Mouse (Mus musculus) lung, postnatal 36 days (tissue): ENCODE data around the gene Ltbp1.

Source experiments
- DNase-seq: peaks from one replicate; pipeline ENCODE4 v3.0.0; 2022; ENCODE audit warnings: mixed read lengths

Gene Ltbp1

DNA sequence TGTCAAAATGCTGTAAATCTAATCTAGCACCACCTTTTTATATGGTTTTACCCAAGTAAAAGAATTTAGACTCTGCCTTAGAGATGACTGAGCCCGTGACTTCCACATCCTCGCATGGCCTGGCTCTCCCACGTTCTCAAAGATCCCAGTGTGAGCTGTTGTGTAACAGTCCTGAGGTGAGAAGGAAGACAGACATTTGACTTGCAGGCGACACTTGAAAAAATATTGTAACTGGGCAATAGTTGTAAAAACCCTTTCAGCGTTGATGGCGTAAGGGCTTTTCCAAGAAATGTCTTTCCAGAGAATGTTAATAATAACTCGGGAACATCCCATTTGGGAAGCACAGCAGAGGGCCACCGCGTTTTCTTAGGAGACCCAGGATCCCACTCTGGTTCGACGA lies 366.3 kb downstream of the Ltbp1 start:
- peak; percentile 36 for DNase-seq

DNA sequence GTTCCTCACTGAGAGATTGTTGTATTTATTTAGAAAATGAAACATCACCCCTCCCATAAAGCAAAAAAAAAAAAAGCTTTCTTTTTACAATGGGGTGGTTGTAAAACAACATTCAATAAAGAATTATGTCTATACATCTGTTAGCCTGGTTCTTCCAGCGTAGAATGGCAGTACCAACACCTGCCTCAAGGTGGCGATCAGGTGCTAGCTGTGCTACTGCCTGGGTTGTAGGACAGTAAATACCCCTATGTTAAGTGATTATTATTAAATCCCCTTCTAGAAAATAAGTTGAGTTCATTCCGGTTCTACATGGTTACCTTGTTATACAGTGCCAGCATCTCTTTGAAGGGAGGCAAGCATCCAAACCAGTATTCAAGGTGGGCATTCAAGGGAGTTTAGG lies 367.0 kb downstream of the Ltbp1 start:
- DNase-seq = peak; percentile 80

DNA sequence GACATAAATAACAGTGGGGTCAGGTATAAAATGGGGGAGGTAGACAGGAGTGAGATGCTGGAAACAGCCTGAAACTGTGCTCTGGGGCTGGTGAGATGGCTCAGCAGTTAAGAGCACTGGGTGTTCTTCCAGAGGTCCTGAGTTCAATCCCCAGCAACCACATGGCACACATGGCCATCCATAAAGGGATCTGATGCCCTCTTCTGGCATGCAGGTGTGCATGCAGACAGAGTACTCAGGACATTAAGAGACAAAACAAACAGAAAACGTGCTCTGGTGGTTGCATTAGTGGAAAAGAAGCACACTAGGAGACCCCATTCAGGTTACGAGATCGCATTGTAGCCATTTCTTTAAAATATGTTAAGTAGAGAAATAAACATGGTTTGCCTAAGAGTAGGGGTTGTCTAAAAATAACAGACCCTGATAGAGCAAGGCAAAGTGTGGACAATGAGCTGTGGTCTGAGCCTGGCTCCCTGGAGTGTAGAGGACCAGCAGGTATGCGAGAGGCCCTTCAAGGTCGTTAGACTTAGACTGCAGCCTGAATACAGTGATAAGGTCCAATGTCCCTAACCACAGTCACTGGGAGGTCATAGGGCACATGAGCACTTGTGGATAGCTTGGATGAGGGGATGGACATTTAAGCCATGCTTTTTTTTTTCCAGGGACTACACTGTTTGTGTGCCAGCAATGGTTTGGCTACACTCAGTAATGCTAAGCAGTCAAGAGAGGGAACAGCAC lies 369.1 kb downstream of the Ltbp1 start:
- no peak for DNase-seq

DNA sequence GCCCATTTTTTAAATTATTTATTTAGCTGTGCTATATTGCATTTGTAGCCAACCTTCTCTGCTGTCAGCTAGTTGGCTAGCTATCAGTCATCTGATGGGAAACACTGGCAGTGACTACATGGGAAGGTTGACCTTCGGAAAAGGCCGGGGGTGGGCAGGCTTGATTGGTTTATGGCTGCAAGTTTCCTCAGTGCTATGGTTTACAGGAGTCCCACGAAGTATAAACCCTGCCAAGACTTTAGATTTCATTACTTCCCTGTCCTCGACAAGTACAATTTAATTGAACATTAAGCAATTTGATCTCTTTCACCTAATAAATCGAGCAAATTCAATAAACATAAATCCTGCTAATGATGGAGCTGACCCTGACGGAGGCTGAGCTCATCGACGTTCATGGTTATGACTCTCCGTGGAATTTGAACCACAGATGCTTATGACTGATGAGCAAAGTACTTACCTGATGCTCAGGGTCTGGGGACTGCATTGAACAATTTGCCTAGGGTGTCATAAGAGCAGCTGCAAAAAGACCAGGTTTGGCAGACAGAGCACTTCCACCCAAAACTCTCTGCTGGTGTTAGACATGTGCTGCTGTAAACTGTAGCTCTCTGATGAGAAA lies 373.0 kb downstream of the Ltbp1 start:
- no peak for DNase-seq

DNA sequence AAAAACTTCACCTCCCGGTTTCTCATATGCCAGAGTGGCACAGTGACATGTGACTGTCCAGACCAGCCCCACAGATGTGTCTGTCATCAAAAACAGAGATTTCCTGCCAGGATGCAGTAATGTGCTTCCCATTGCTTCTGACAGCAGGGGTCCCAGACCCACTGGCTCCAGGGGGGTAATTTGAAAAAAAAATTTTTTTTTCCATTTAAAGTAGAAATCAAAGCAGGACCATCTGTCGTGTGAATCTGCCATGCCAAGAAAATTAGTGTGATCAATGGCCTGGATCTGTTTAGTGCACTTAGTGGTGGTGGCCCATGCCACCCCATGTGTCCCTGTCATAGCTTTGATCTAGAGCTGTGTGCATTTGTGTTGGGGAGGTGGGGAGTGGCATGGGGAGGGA lies 374.8 kb downstream of the Ltbp1 start:
- no peak for DNase-seq

DNA sequence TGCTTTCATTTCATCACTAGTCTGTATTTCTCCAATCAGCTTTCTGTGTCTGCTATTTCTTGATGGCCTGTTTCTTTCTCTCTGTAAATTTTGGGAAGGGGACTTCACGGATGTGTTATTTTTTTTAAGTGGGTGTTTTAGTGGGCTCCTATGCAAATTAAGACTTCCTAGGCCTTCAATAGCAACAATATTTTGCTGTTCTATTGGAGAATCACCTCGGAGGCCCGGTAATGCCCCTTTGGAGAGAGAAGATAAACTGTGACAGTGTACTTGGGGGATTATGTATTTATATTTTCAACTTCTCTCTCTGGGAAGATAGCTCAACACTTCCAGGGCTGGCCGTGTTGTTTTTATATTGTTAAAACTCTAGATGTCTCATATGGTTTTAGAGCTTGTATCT lies 383.0 kb downstream of the Ltbp1 start:
- no peak for DNase-seq

DNA sequence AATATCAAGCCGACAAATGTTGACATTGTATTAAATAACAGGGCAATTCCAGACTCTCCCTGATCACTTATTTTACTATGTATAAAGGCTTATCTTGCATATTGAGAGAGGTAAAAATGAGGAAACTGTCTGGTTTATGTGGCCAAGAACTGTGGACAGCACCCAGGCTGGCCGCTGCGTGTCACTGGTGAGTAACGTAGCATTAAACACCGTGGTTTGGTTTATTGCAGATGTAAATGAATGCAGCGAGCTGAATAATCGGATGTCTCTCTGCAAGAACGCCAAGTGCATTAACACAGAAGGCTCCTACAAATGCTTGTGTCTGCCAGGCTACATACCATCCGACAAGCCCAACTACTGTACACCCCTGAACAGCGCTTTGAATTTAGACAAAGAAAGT lies 384.8 kb downstream of the Ltbp1 start:
- DNase-seq = no peak

DNA sequence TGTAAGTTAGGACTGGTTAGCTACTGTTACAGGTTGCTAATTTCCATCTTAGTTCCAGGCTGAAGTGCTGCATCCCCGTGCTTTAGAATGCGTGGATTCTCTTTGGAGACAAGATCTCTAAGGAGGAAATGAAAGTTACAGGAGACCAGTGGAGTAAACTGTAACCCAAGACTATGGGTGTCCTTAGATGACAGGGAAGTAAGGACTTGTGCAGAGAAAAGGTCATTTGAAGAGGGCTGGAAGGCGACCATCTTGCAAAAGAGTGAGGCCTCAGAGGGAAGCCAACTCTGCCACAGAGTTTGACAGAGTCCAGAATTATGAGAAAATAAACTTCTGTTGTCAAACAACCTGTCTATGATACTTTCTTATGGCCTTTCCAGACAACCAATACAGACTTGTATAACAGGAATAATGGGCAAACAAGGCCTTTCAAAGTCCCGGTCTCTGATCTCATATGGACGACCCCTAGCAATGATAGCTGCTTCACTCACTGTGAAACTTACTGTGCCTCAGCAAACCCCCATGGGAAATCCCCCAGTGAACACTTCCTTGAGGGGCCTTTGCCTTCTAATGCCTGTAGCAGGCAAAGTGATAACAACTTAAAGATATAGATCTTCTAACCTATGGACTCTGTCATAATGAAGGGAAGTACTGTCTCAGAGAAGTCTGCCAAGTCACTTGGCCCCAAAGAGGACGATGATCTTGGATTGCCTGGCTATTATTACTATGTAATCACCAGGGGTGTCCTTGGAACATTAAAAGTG lies 386.2 kb downstream of the Ltbp1 start:
- DNase-seq = no peak

DNA sequence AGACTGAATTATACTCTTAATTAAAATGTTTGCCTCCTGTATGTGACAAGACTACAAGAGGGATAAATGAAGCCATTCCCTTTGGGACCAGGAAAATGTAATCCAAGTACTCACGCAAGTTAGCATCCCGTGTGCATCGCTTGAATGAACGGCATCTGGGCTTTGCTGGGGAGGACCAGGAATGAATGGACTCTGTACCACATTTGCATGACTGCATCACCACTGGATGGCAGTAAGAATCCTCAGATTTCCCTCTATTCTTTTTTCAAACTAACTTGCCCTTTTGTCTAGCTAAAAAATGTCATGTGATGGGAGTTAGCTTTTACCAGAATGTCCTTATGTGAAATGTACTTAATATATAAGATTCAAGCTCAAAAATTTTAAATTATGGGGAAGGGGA lies 401.0 kb downstream of the Ltbp1 start:
- DNase-seq = peak; percentile 57

DNA sequence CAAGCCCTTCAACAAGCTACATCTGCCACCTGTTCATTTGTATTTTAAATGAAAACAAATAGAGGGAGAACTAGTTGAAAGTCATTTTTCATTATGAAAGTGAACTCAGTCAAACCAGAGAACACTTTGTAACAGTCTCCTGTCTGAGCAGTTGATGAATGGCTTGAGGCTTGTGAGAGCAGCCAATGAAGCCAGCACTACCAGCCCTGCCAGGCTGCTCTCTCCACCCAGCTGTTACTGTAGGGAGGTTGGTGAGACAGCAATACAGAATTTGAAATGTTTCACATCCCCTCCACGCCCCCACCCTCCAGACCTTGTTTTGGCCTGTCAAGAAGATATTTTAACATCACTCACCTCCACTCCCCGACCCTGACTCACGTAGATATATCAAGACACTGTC lies 411.5 kb downstream of the Ltbp1 start:
- no peak for DNase-seq

DNA sequence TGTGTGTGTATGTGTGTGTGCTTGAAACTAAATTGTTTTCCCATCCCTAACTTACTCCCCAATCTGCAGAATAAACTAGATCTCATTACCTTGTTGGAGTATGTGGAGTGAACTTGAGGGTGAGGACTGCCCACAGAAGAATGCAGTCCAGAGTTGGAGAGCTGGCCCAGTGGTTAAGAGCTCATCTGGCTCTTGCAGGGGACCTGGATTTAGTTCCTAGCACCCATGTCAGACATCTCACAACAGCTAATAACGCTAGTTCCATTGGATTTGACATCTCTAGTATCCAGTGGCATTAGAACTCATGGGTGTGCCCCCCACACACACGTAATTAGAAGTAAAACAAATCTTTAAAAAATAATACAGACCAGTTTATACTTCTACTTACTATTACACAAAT lies 428.8 kb downstream of the Ltbp1 start:
- no peak for DNase-seq

DNA sequence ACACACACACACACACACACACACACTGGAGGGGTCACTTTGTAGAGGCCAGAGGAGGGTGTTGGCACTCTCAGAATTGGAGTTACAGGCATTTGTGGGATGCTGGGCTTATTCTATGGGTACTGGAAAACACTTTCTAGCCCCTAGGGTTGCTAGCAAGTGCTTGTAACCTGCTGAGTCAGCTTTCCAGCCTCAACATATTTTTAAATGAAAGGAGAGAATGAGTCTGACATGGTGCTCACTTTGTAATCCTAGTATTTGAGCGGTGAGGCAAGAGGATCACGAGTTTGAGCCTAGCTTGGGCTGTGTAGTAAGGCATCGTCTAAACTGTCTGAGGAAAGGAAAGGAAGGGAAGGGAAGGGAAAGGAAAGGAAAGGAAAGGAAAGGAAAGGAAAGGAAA lies 429.5 kb downstream of the Ltbp1 start:
- no peak for DNase-seq

DNA sequence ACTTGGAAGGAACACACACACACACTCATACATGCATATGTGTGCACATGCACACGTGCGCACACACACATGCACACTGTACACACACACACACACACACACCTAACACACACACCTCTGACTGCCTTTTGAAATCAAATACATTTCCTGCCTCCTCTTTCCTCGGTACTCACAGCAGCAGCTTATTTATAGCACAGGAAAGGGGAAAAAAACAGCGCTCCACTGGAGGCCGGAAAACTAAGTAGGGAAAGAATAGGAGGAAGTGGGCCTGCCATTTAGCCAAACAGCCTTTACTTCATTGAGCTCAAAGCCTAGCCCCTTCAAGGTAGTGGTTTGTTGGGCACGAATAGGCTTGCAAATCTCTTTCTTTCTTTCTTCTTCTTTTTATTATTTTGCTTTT lies 430.2 kb downstream of the Ltbp1 start, which contains the start of gene Rasgrp3:
Rasgrp3 (plus strand) TSS at position 298 of the 400 bp plus-strand sequence.
- peak; percentile 59 for DNase-seq

DNA sequence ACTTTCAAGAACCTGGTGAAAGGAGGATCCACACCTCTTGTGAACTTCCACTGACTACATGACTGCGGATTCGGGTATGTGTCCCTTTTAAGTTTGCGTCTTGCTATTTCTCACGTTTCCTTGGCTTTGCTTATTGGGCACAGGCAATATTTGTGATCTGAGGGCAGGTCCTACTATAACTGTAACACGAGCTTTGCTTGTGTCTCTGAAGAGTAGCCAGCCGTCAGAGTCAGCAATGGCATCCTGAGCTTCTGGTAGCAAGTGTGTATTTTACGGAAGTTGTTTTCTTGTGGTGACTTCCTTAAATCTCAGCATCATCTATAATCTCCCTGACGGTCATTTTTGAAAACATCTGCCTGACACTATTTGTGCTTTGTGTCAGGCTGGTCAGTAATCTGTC lies 430.7 kb downstream of the Ltbp1 start:
- no peak for DNase-seq

DNA sequence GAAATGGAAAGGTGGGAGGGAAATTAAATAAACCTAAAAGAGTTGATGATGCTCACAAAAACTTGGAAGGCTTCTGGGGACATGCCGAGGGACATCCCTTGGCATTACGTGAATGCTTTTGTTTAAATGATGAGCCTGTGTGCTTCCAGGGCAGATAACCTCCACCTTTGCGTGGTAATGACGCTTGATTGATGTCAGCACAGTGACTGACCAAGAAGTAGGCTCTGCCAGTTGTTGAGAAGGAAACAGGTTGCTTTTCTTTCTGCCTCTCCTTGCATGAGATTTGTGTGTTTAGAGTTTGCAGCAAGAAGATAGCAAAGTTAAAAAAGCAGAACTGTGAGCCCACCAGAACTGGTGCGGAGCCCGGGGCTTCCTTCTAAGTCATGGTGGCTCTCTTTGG lies 431.5 kb downstream of the Ltbp1 start:
- DNase-seq = no peak

DNA sequence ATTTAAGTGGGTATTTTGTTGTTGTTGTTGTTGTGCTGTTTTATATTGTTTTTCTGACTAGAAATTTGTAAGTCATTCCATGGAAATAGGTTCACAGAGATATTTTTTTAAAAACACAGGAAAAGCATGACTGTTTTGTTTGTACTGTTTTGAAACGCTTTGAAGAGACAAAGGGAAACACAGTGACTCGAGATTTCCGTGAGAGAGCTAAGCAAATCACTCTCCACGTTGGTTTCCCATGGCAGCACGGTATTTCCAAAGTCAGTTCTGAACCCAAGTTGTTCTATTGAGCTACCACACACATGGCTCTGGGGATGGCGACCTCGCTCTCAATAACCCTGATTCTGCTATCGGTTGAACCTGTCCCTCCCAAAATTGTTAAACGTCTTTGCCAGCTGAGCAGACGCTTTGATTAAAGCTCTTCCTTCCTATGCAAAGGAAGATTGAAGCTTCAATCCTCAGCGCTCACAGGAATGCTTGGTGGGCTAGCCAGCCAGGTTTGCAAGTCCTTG lies 431.9 kb downstream of the Ltbp1 start:
- DNase-seq = peak; percentile 30

DNA sequence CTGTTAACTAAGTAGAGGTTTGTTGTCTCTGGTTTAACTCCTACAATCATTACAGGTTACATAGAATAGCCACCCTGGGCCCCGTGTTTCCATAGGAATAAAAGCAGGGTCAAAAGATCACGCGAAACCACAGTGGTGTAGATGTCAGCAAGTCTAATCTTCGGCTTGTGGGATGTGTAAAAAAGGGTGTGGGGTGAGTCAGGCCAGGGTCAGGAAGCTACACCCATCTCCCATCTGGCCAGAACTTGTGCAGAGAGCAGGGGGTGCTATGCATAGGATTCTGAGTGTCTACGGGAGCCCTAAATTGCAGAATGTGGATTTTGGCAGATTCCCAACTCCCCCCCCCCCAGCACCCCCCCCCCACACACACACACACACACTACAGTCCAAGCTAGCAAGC lies 432.8 kb downstream of the Ltbp1 start:
- DNase-seq = no peak

DNA sequence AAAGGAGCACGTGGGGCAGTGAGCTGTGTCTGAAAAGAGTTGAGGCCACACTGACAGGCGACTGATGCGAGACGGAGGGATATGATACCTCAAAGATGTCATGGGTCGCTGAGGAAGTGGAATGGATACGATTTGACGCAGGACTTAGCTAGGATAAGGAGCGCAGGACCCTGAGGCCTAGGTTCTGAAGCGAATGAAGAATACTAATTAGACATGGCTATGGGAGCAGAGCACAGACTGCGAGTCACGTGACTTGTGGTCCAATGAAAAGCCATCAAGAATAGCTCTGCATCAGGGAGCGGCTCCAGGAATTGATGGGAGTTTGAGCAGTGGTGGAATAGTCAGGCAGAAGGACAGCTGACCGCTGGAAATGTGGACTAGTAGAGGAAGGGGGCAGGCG lies 433.7 kb downstream of the Ltbp1 start:
- no peak for DNase-seq

DNA sequence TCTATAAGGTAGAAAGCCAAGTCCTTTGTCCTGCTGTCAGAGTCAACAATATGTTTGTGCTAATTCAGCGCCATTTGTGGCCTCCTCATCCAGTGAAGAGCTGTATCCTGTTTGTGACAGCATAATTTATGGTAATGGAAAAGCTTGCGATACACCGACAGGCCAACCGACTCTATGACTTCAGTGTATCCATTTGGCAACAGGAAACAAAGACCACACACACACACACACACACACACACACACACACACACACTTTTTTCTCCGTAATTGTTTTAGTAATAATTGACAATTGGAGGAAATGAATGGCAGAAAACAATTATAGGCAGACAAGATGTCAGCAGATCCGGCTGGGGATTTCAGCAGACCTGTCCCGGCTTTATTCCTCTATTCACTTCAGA lies 435.3 kb downstream of the Ltbp1 start:
- DNase-seq = peak; percentile 73

DNA sequence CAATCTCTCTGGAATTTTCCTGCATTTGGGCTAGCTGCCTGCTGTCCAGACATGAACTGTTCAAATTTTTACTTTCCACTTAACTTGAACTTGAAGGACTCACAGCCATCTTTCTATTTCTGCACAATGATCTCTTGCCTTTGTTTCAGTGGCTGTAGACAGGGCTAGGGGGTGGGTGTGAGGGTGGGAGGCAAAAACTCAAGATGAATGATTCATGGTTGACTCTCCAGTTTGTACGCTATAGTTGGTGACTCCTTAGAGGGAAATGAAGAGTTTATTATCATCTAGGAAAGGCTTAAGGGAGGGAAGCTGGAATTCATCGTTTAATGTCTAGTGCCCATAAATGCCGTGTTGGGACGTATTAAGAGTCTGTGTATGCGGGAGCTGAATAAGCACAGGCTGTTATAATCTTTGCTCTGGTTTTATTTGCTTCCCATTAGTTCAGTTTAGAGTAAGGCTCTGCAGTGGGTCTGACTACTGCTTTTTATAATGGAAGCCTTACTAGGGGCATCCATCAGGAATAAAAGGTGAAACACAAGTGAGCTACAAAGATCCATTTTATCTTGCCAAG lies 436.0 kb downstream of the Ltbp1 start:
- DNase-seq = no peak
